Mouse (Mus musculus): ENCODE measurements around the gene Kif21b. TPM values are rescaled to one million over a fixed set of nuclear protein-coding genes. Genes with fewer than 3 reads are reported as not detected.

Kif21b gene
- polyA plus RNA-seq, 1 experiment: 21.0 TPM

- DNase-seq: no peak
- no peak overlapping the region for H3K4me3 ChIP-seq (replicated peaks; ENCODE audit: insufficient read depth, low read depth, low read length)
- H3K27me3 ChIP-seq (ENCODE audit: control insufficient read depth, insufficient read depth, low read length): no peaks in the 10 kb centered on the region
- H3K27ac ChIP-seq (ENCODE audit: insufficient read depth, low read length): no peak overlapping the region
- WGBS: 58% methylated on average over 1 of the region's 1 CpGs
- no peak for TF ChIP-seq POLR2A (IDR thresholded peaks at IDR 0.05; ENCODE audit: borderline replicate concordance, insufficient read depth, low read length)
- no peak for TF ChIP-seq CTCF (IDR thresholded peaks at IDR 0.05; ENCODE audit: borderline replicate concordance, insufficient read depth, low read depth, low read length)
- H3K4me1 ChIP-seq (ENCODE audit: control insufficient read depth, insufficient read depth, low read length): no peaks in the 10 kb centered on the region
Observed at GRCm38 (mm10) chr1:136120263-136120603, 11.0 kb upstream of the Kif21b start.

- Histone ChIP-seq H3K27me3 (ENCODE audit: control insufficient read depth, insufficient read depth, low read length) (no peaks in the 10 kb centered on the region), H3K4me3 (replicated peaks; ENCODE audit: insufficient read depth, low read depth, low read length) (no peak overlapping the region), H3K27ac (ENCODE audit: insufficient read depth, low read length) (no peak overlapping the region), H3K4me1 (ENCODE audit: control insufficient read depth, insufficient read depth, low read length) (no peaks in the 10 kb centered on the region)
- DNase-seq: no peak
- TF ChIP-seq CTCF (IDR thresholded peaks at IDR 0.05; ENCODE audit: borderline replicate concordance, insufficient read depth, low read depth, low read length) (no peak), POLR2A (IDR thresholded peaks at IDR 0.05; ENCODE audit: borderline replicate concordance, insufficient read depth, low read length) (no peak)
- WGBS: 77% methylated on average over 6 of the region's 6 CpGs
Observed at GRCm38 (mm10) chr1:136120785-136121184, 10.4 kb upstream of the Kif21b start.

- no peak for DNase-seq
- Histone ChIP-seq H3K4me3 (replicated peaks; ENCODE audit: insufficient read depth, low read depth, low read length) (no peak overlapping the region), H3K27me3 (ENCODE audit: control insufficient read depth, insufficient read depth, low read length) (no peaks in the 10 kb centered on the region), H3K27ac (ENCODE audit: insufficient read depth, low read length) (no peak overlapping the region), H3K4me1 (ENCODE audit: control insufficient read depth, insufficient read depth, low read length) (no peaks in the 10 kb centered on the region)
- WGBS: 59% methylated on average over 8 of the region's 8 CpGs
- TF ChIP-seq POLR2A (IDR thresholded peaks at IDR 0.05; ENCODE audit: borderline replicate concordance, insufficient read depth, low read length): no peak
- no peak for TF ChIP-seq CTCF (IDR thresholded peaks at IDR 0.05; ENCODE audit: borderline replicate concordance, insufficient read depth, low read depth, low read length)
Observed at GRCm38 (mm10) chr1:136122030-136122429, 9.2 kb upstream of the Kif21b start.

- Histone ChIP-seq H3K27me3 (ENCODE audit: control insufficient read depth, insufficient read depth, low read length) (no peaks in the 10 kb centered on the region), H3K4me1 (ENCODE audit: control insufficient read depth, insufficient read depth, low read length) (no peaks in the 10 kb centered on the region), H3K4me3 (replicated peaks; ENCODE audit: insufficient read depth, low read depth, low read length) (no peak overlapping the region), H3K27ac (ENCODE audit: insufficient read depth, low read length) (no peak overlapping the region)
- WGBS: 93% methylated on average over 10 of the region's 10 CpGs
- DNase-seq: no peak
- TF ChIP-seq POLR2A (IDR thresholded peaks at IDR 0.05; ENCODE audit: borderline replicate concordance, insufficient read depth, low read length) (no peak), CTCF (IDR thresholded peaks at IDR 0.05; ENCODE audit: borderline replicate concordance, insufficient read depth, low read depth, low read length) (no peak)
Observed at GRCm38 (mm10) chr1:136126159-136126765, 4.9 kb upstream of the Kif21b start.

GRCm38 (mm10) chr1:136126895-136127294 is 4.3 kb upstream of the Kif21b start:
- WGBS: 55% methylated on average over 10 of the region's 10 CpGs
- no peak for DNase-seq
- H3K4me3 ChIP-seq (replicated peaks; ENCODE audit: insufficient read depth, low read depth, low read length): no peak overlapping the region
- H3K27me3 ChIP-seq (ENCODE audit: control insufficient read depth, insufficient read depth, low read length): no peaks in the 10 kb centered on the region
- no peak for TF ChIP-seq CTCF (IDR thresholded peaks at IDR 0.05; ENCODE audit: borderline replicate concordance, insufficient read depth, low read depth, low read length)
- TF ChIP-seq POLR2A (IDR thresholded peaks at IDR 0.05; ENCODE audit: borderline replicate concordance, insufficient read depth, low read length): no peak
- H3K4me1 ChIP-seq (ENCODE audit: control insufficient read depth, insufficient read depth, low read length): no peaks in the 10 kb centered on the region; the same call in 1 of the 2 replicates
- H3K27ac ChIP-seq (ENCODE audit: insufficient read depth, low read length): no peak overlapping the region

- TF ChIP-seq POLR2A (IDR thresholded peaks at IDR 0.05; ENCODE audit: borderline replicate concordance, insufficient read depth, low read length) (no peak), CTCF (IDR thresholded peaks at IDR 0.05; ENCODE audit: borderline replicate concordance, insufficient read depth, low read depth, low read length) (no peak)
- Histone ChIP-seq H3K27ac (ENCODE audit: insufficient read depth, low read length) (no peak overlapping the region), H3K4me1 (ENCODE audit: control insufficient read depth, insufficient read depth, low read length) (peaks cover 3% of the 10 kb centered on the region; the same call in 1 of the 2 replicates), H3K27me3 (ENCODE audit: control insufficient read depth, insufficient read depth, low read length) (no peaks in the 10 kb centered on the region), H3K4me3 (replicated peaks; ENCODE audit: insufficient read depth, low read depth, low read length) (no peak overlapping the region)
- no peak for DNase-seq
- 81% methylated on average over 3 of the region's 3 CpGs for WGBS
Observed at GRCm38 (mm10) chr1:136127856-136128255, 3.3 kb upstream of the Kif21b start.

- Histone ChIP-seq H3K27ac (ENCODE audit: insufficient read depth, low read length) (no peak overlapping the region), H3K4me1 (ENCODE audit: control insufficient read depth, insufficient read depth, low read length) (peaks cover 8% of the 10 kb centered on the region; the same call in 1 of the 2 replicates), H3K4me3 (replicated peaks; ENCODE audit: insufficient read depth, low read depth, low read length) (no peak overlapping the region), H3K27me3 (ENCODE audit: control insufficient read depth, insufficient read depth, low read length) (no peaks in the 10 kb centered on the region)
- DNase-seq: no peak
- TF ChIP-seq CTCF (IDR thresholded peaks at IDR 0.05; ENCODE audit: borderline replicate concordance, insufficient read depth, low read depth, low read length) (no peak), POLR2A (IDR thresholded peaks at IDR 0.05; ENCODE audit: borderline replicate concordance, insufficient read depth, low read length) (no peak)
- 48% methylated on average over 5 of the region's 5 CpGs for WGBS
Observed at GRCm38 (mm10) chr1:136128416-136128815, 2.8 kb upstream of the Kif21b start.

GRCm38 (mm10) chr1:136128944-136129589 is 2.1 kb upstream of the Kif21b start:
- Histone ChIP-seq H3K4me1 (ENCODE audit: control insufficient read depth, insufficient read depth, low read length) (peaks cover 13% of the 10 kb centered on the region), H3K27me3 (ENCODE audit: control insufficient read depth, insufficient read depth, low read length) (no peaks in the 10 kb centered on the region), H3K4me3 (replicated peaks; ENCODE audit: insufficient read depth, low read depth, low read length) (no peak overlapping the region), H3K27ac (ENCODE audit: insufficient read depth, low read length) (no peak overlapping the region)
- 76% methylated on average over 4 of the region's 4 CpGs for WGBS
- no peak for DNase-seq
- TF ChIP-seq CTCF (IDR thresholded peaks at IDR 0.05; ENCODE audit: borderline replicate concordance, insufficient read depth, low read depth, low read length) (no peak), POLR2A (IDR thresholded peaks at IDR 0.05; ENCODE audit: borderline replicate concordance, insufficient read depth, low read length) (no peak)
